Mouse (Mus musculus): ENCODE measurements around the gene Vps26b. TPM values are rescaled to one million over a fixed set of nuclear protein-coding genes. Genes with fewer than 3 reads are reported as not detected.
A peak's percentile ranks its signal among the peaks of the same experiment; 100 is the strongest.

The Vps26b gene
- 7.7 and 8.5 TPM in 2 replicates for polyA plus RNA-seq (2015; fragmentation: Nextera tagmentation; extraction: Ambion mirVana)

GRCm38 (mm10) chr9:27029828-27030762 is at the start of gene Vps26b, which contains the start of gene Ncapd3:
Vps26b (minus strand) TSS chr9:27030065.
Ncapd3 (plus strand) TSS chr9:27030175.
- Histone ChIP-seq H3K36me3 (ENCODE audit: control insufficient read depth, insufficient read depth) (peaks cover 3% of the 10 kb centered on the region), H3K27ac (ENCODE audit: low read length) (peak within 1 kb of the TSS; percentile 82), H3K27me3 (ENCODE audit: control insufficient read depth, insufficient read depth, low read depth, low read length) (no peaks in the 10 kb centered on the region), H3K9me3 (replicated peaks; ENCODE audit: control insufficient read depth, low read length) (no peaks in the 10 kb centered on the region), H3K9ac (ENCODE audit: low read depth, low read length) (peak within 1 kb of the TSS; percentile 89), H3K4me1 (ENCODE audit: control insufficient read depth, low read depth, low read length) (peaks cover 29% of the 10 kb centered on the region), H3K4me3 (ENCODE audit: low read depth, low read length) (peak within 1 kb of the TSS; percentile 90), H3K4me2 (ENCODE audit: low read depth, low read length) (peak within 1 kb of the TSS; percentile 88)
- under 1% methylated on average over 75 of the region's 80 CpGs for WGBS (ENCODE audit: insufficient replicate concordance)
- ATAC-seq (ENCODE audit: low read depth): peak; percentile 93

GRCm38 (mm10) chr9:27075812-27076211 is 45.9 kb upstream of the Vps26b start:
- no peak overlapping the region for H3K9ac ChIP-seq (ENCODE audit: low read depth, low read length)
- no peak for ATAC-seq (ENCODE audit: low read depth)
- H3K4me3 ChIP-seq (ENCODE audit: low read depth, low read length): no peak overlapping the region
- no peaks in the 10 kb centered on the region for H3K4me1 ChIP-seq (ENCODE audit: control insufficient read depth, low read depth, low read length)
- H3K4me2 ChIP-seq (ENCODE audit: low read depth, low read length): no peak overlapping the region
- H3K9me3 ChIP-seq (replicated peaks; ENCODE audit: control insufficient read depth, low read length): no peaks in the 10 kb centered on the region
- no peak overlapping the region for H3K27ac ChIP-seq (ENCODE audit: low read length)
- no peaks in the 10 kb centered on the region for H3K27me3 ChIP-seq (ENCODE audit: control insufficient read depth, insufficient read depth, low read depth, low read length)
- H3K36me3 ChIP-seq (ENCODE audit: control insufficient read depth, insufficient read depth): peaks cover 60% of the 10 kb centered on the region

GRCm38 (mm10) chr9:27074677-27075076 is 44.8 kb upstream of the Vps26b start:
- H3K4me2 ChIP-seq (ENCODE audit: low read depth, low read length): no peak overlapping the region
- H3K9ac ChIP-seq (ENCODE audit: low read depth, low read length): no peak overlapping the region
- ATAC-seq (ENCODE audit: low read depth): no peak
- H3K4me3 ChIP-seq (ENCODE audit: low read depth, low read length): no peak overlapping the region
- H3K4me1 ChIP-seq (ENCODE audit: control insufficient read depth, low read depth, low read length): no peaks in the 10 kb centered on the region
- no peaks in the 10 kb centered on the region for H3K9me3 ChIP-seq (replicated peaks; ENCODE audit: control insufficient read depth, low read length)
- peaks cover 63% of the 10 kb centered on the region for H3K36me3 ChIP-seq (ENCODE audit: control insufficient read depth, insufficient read depth)
- 57% methylated on average over 1 of the region's 1 CpGs for WGBS (ENCODE audit: insufficient replicate concordance)
- H3K27ac ChIP-seq (ENCODE audit: low read length): no peak overlapping the region
- H3K27me3 ChIP-seq (ENCODE audit: control insufficient read depth, insufficient read depth, low read depth, low read length): no peaks in the 10 kb centered on the region

- H3K9me3 ChIP-seq (replicated peaks; ENCODE audit: control insufficient read depth, low read length): no peaks in the 10 kb centered on the region
- H3K4me1 ChIP-seq (ENCODE audit: control insufficient read depth, low read depth, low read length): no peaks in the 10 kb centered on the region
- H3K36me3 ChIP-seq (ENCODE audit: control insufficient read depth, insufficient read depth): peaks cover 69% of the 10 kb centered on the region
- no peak overlapping the region for H3K27ac ChIP-seq (ENCODE audit: low read length)
- WGBS (ENCODE audit: insufficient replicate concordance): 91% methylated on average over 4 of the region's 4 CpGs
- no peak overlapping the region for H3K9ac ChIP-seq (ENCODE audit: low read depth, low read length)
- H3K4me2 ChIP-seq (ENCODE audit: low read depth, low read length): no peak overlapping the region
- no peak for ATAC-seq (ENCODE audit: low read depth)
- no peak overlapping the region for H3K4me3 ChIP-seq (ENCODE audit: low read depth, low read length)
- no peaks in the 10 kb centered on the region for H3K27me3 ChIP-seq (ENCODE audit: control insufficient read depth, insufficient read depth, low read depth, low read length)
These were observed 41.0 kb upstream of the Vps26b start for GRCm38 (mm10) chr9:27070895-27071294.

- ATAC-seq (ENCODE audit: low read depth): no peak
- Histone ChIP-seq H3K27ac (ENCODE audit: low read length) (no peak overlapping the region), H3K4me1 (ENCODE audit: control insufficient read depth, low read depth, low read length) (no peaks in the 10 kb centered on the region), H3K9me3 (replicated peaks; ENCODE audit: control insufficient read depth, low read length) (no peaks in the 10 kb centered on the region), H3K9ac (ENCODE audit: low read depth, low read length) (no peak overlapping the region), H3K36me3 (ENCODE audit: control insufficient read depth, insufficient read depth) (peaks cover 64% of the 10 kb centered on the region), H3K4me2 (ENCODE audit: low read depth, low read length) (no peak overlapping the region), H3K4me3 (ENCODE audit: low read depth, low read length) (no peak overlapping the region), H3K27me3 (ENCODE audit: control insufficient read depth, insufficient read depth, low read depth, low read length) (no peaks in the 10 kb centered on the region)
- WGBS (ENCODE audit: insufficient replicate concordance): 85% methylated on average over 5 of the region's 5 CpGs
These were observed 28.5 kb upstream of the Vps26b start for GRCm38 (mm10) chr9:27058341-27058740.

- H3K4me2 ChIP-seq (ENCODE audit: low read depth, low read length): no peak overlapping the region
- no peak overlapping the region for H3K27ac ChIP-seq (ENCODE audit: low read length)
- H3K9me3 ChIP-seq (replicated peaks; ENCODE audit: control insufficient read depth, low read length): no peaks in the 10 kb centered on the region
- H3K4me1 ChIP-seq (ENCODE audit: control insufficient read depth, low read depth, low read length): no peaks in the 10 kb centered on the region
- H3K27me3 ChIP-seq (ENCODE audit: control insufficient read depth, insufficient read depth, low read depth, low read length): no peaks in the 10 kb centered on the region
- ATAC-seq (ENCODE audit: low read depth): no peak
- peaks cover 76% of the 10 kb centered on the region for H3K36me3 ChIP-seq (ENCODE audit: control insufficient read depth, insufficient read depth)
- H3K4me3 ChIP-seq (ENCODE audit: low read depth, low read length): no peak overlapping the region
- no peak overlapping the region for H3K9ac ChIP-seq (ENCODE audit: low read depth, low read length)
- WGBS (ENCODE audit: insufficient replicate concordance): 71% methylated on average over 2 of the region's 2 CpGs
These were observed 19.6 kb upstream of the Vps26b start for GRCm38 (mm10) chr9:27049492-27049891.

- H3K9me3 ChIP-seq (replicated peaks; ENCODE audit: control insufficient read depth, low read length): no peaks in the 10 kb centered on the region
- no peak overlapping the region for H3K4me2 ChIP-seq (ENCODE audit: low read depth, low read length)
- H3K27me3 ChIP-seq (ENCODE audit: control insufficient read depth, insufficient read depth, low read depth, low read length): no peaks in the 10 kb centered on the region
- no peak overlapping the region for H3K4me3 ChIP-seq (ENCODE audit: low read depth, low read length)
- no peak overlapping the region for H3K9ac ChIP-seq (ENCODE audit: low read depth, low read length)
- H3K27ac ChIP-seq (ENCODE audit: low read length): no peak overlapping the region
- H3K4me1 ChIP-seq (ENCODE audit: control insufficient read depth, low read depth, low read length): no peaks in the 10 kb centered on the region
- peaks cover 73% of the 10 kb centered on the region for H3K36me3 ChIP-seq (ENCODE audit: control insufficient read depth, insufficient read depth)
- 78% methylated on average over 5 of the region's 5 CpGs for WGBS (ENCODE audit: insufficient replicate concordance)
- no peak for ATAC-seq (ENCODE audit: low read depth)
These were observed 14.0 kb upstream of the Vps26b start for GRCm38 (mm10) chr9:27043892-27044291.

GRCm38 (mm10) chr9:27030763-27031100 is 867 bp upstream of the Vps26b start:
- H3K9me3 ChIP-seq (replicated peaks; ENCODE audit: control insufficient read depth, low read length): no peaks in the 10 kb centered on the region
- peak overlapping the region; percentile 84 for H3K9ac ChIP-seq (ENCODE audit: low read depth, low read length)
- H3K27me3 ChIP-seq (ENCODE audit: control insufficient read depth, insufficient read depth, low read depth, low read length): no peaks in the 10 kb centered on the region
- under 1% methylated on average over 17 of the region's 17 CpGs for WGBS (ENCODE audit: insufficient replicate concordance)
- peak overlapping the region; percentile 90 for H3K4me3 ChIP-seq (ENCODE audit: low read depth, low read length)
- peaks cover 29% of the 10 kb centered on the region for H3K4me1 ChIP-seq (ENCODE audit: control insufficient read depth, low read depth, low read length)
- peaks cover 3% of the 10 kb centered on the region for H3K36me3 ChIP-seq (ENCODE audit: control insufficient read depth, insufficient read depth)
- peak overlapping the region; percentile 56 for H3K27ac ChIP-seq (ENCODE audit: low read length)
- H3K4me2 ChIP-seq (ENCODE audit: low read depth, low read length): peak overlapping the region; percentile 73
- peak; percentile 8 for ATAC-seq (ENCODE audit: low read depth)
